8 mouse cellular contexts compared by ENCODE assay signal in genomic region chr11:72489881-72490301, GRCm38 (mm10). TPM values are rescaled to one million over a fixed set of nuclear protein-coding genes. Genes with fewer than 3 reads are reported as not detected.
DNase-seq lines count a peak whose midpoint lies in the region; ATAC-seq and TF ChIP-seq lines count a peak whose summit lies in the region.

TSS of gene Spns2 (minus strand) at chr11:72489904.

- no peaks in the 10 kb centered on the region for H3K79me2 ChIP-seq in C2C12 (ENCODE audit: control insufficient read depth, insufficient read depth)

- H3K4me2 ChIP-seq in forebrain, embryonic 15.5 days (replicated peaks): peak within 1 kb of the TSS; percentile 75
- peak within 1 kb of the TSS; percentile 74 for H3K4me2 ChIP-seq in neural tube, embryonic 15.5 days

- peak; percentile 52 for TF ChIP-seq CTCF in C2C12 (IDR thresholded peaks at IDR 0.05; ENCODE audit: control insufficient read depth, insufficient read depth, insufficient read length)

- peak within 1 kb of the TSS; percentile 87 for H3K27ac ChIP-seq in forebrain, embryonic 15.5 days (replicated peaks)
- H3K27ac ChIP-seq in neural tube, embryonic 15.5 days (replicated peaks): peak within 1 kb of the TSS; percentile 91

- peaks cover 32% of the 10 kb centered on the region for H3K27me3 ChIP-seq in C2C12 (ENCODE audit: control insufficient read depth, insufficient read depth, insufficient read length)
- no peaks in the 10 kb centered on the region; the same call in 1 of the 2 replicates for H3K27me3 ChIP-seq in forebrain, embryonic 15.5 days
- no peaks in the 10 kb centered on the region for H3K27me3 ChIP-seq in neural tube, embryonic 15.5 days (replicated peaks)

- intact Hi-C loops in heart, postnatal 14 days (cut with DNase I): loop anchor here (2.0 kb wide), 3 partner anchors 31 to 75 kb away; no protein-coding TSS in a partner anchor

- H3K4me3 ChIP-seq in C2C12 (ENCODE audit: insufficient read depth, poor library complexity, severe bottlenecking): peak within 1 kb of the TSS; percentile 11
- H3K4me3 ChIP-seq in forebrain, embryonic 15.5 days: peak within 1 kb of the TSS; percentile 66
- H3K4me3 ChIP-seq in neural tube, embryonic 15.5 days (replicated peaks): peak within 1 kb of the TSS; percentile 73

- no peaks in the 10 kb centered on the region for H3K36me3 ChIP-seq in C2C12 (ENCODE audit: control insufficient read depth, insufficient read depth)
- H3K36me3 ChIP-seq in forebrain, embryonic 15.5 days: no peaks in the 10 kb centered on the region
- no peaks in the 10 kb centered on the region for H3K36me3 ChIP-seq in neural tube, embryonic 15.5 days

- peak; percentile 58 for DNase-seq in c-Kit-positive CD71-positive TER-119-negative erythroid progenitor cells, embryonic 14.5 days (ENCODE audit: low read depth)
- DNase-seq in heart, postnatal 14 days: peak; percentile 93 to 96
- DNase-seq in layer of hippocampus, adult 18-20 months (ENCODE audit: low spot score in 2 of 2): peak; percentile 92 to 97
- DNase-seq in lung, adult 18-20 months: peak; percentile 93 to 95
- peak; percentile 91 for DNase-seq in testis, postnatal 10 days (ENCODE audit: low spot score)

- no peaks in the 10 kb centered on the region for H3K9me3 ChIP-seq in forebrain, embryonic 15.5 days
- H3K9me3 ChIP-seq in neural tube, embryonic 15.5 days (replicated peaks): no peaks in the 10 kb centered on the region

- H3K79me3 ChIP-seq in C2C12 (ENCODE audit: low read depth): no peaks in the 10 kb centered on the region

- H3K4me1 ChIP-seq in forebrain, embryonic 15.5 days: peaks cover 34% of the 10 kb centered on the region
- H3K4me1 ChIP-seq in neural tube, embryonic 15.5 days: peaks cover 50% of the 10 kb centered on the region

- ATAC-seq in forebrain, embryonic 15.5 days (replicated peaks): peak; percentile 90
- ATAC-seq in neural tube, embryonic 15.5 days (ENCODE audit: low FRiP score): peak; percentile 89

- peak within 1 kb of the TSS; percentile 14 for H3ac ChIP-seq in C2C12 (ENCODE audit: control insufficient read depth, insufficient read length, low read depth)

- H3K9ac ChIP-seq in forebrain, embryonic 15.5 days (replicated peaks): peak within 1 kb of the TSS; percentile 71
- H3K9ac ChIP-seq in neural tube, embryonic 15.5 days (replicated peaks): peak within 1 kb of the TSS; percentile 87

- under 1% methylated on average over 42 of the region's 42 CpGs for WGBS in forebrain, embryonic 15.5 days
- WGBS in neural tube, embryonic 15.5 days: under 1% methylated on average over 30 of the region's 42 CpGs

TF ChIP-seq in C2C12, 6 proteins besides CTCF, POLR2A, EP300 and RAD21:
- no peak for TF ChIP-seq CEBPB (IDR thresholded peaks at IDR 0.05; ENCODE audit: low read depth)
- no peak for TF ChIP-seq MAX (IDR thresholded peaks at IDR 0.05)

RNA-seq across cellular contexts. Expression of gene Spns2, which starts in this region (rescaled TPM):
- 0.37 TPM for polyA plus RNA-seq in C2C12 (2012; fragmentation: generic; extraction: Trizol)
- polyA plus RNA-seq in forebrain, embryonic 15.5 days (2015; fragmentation: Nextera tagmentation; extraction: Ambion mirVana): 8.7 and 9.1 TPM in 2 replicates
- 10 to 100 TPM; 16.5 to 16.8 TPM for total RNA-seq in heart, postnatal 14 days (2021)
- 100 to 1,000 TPM in 1 of 2 experiments, 10 to 100 TPM in 1; 95.6 to 103 TPM for total RNA-seq in layer of hippocampus, adult 18-20 months (2021)
- 9.4 and 12.6 TPM in 2 replicates for polyA plus RNA-seq in neural tube, embryonic 15.5 days (2015; fragmentation: Nextera tagmentation; extraction: Ambion mirVana)

Comparison
In these comparisons a context has a peak if more than half of its experiments do, and no peak if none do; other contexts are left out.
1. Peak in every context shown above with its lines: DNase-seq, ATAC-seq, H3K4me3 ChIP-seq and H3K27ac ChIP-seq.
2. RNA of gene Spns2 (total RNA-seq): 95.6 to 103 TPM in layer of hippocampus, adult 18-20 months; 16.5 to 16.8 TPM in heart, postnatal 14 days; every median in the first group is over 4 times any median in the second.
3. H3K4me3 ChIP-seq: peak in every context shown above with its lines; median percentile 73 in neural tube, embryonic 15.5 days; 66 in forebrain, embryonic 15.5 days; 11 in C2C12.